Mouse (Mus musculus) layer of hippocampus, adult 11-12 months (tissue): ENCODE measurements around the gene Notch4.
A peak's percentile ranks its signal among the peaks of the same experiment; 100 is the strongest.

Source experiments
- DNase-seq: peaks from one replicate; pipeline ENCODE4 v3.0.0; 2022; ENCODE audit warnings: low spot score

Notch4 gene

DNA sequence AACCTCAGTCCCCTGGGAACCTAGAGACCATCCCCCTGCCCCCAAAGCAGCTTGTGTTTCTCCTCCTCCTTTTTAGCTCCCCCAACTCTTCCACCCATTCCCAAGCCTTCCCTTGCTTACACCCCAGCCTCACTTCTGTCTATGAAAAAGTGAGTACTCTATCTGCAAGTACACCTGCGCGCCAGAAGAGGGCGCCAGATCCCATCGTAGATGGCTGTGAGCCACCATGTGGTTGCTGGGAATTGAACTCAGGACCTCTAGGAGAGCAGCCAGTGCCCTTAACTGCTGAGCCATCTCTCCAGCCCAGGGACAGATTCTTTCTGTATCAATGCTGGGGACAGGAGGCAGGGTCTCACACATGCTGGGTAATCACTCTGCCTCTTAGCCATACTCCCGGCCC lies 7.8 kb downstream of the Notch4 start:
- DNase-seq = no peak

DNA sequence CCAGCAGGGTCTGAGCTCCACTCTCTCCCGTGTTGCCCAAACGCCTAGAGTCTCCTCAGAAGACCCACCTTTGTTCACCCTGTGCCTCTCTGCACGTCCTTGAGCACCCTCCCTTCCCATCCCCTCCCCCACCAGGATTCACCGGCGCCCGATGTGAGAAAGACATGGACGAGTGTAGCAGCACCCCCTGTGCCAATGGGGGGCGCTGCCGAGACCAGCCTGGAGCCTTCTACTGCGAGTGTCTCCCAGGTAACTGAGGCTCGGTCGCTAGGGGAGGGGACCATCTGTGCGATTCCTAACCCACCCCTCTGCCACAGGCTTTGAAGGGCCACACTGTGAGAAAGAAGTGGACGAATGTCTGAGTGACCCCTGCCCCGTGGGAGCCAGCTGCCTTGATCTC lies 8.3 kb downstream of the Notch4 start:
- no peak for DNase-seq

DNA sequence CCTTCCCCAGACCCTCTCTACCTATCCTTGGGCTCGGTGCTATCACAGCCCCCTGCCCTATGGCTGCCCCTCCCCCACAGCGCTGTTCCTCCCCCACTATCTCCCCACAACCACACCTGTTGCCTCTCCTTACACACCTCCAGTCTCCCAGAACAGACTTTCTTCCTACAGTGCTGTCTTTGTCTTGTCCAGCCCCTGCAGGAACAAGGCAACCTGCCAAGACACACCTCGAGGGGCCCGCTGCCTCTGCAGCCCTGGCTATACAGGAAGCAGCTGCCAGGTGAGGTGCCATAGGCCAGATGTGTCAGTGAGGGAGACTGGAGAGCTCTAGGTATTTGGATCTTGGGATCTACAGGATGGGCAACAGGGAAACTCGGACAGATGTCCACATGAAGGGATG lies 12.5 kb downstream of the Notch4 start:
- DNase-seq = no peak

DNA sequence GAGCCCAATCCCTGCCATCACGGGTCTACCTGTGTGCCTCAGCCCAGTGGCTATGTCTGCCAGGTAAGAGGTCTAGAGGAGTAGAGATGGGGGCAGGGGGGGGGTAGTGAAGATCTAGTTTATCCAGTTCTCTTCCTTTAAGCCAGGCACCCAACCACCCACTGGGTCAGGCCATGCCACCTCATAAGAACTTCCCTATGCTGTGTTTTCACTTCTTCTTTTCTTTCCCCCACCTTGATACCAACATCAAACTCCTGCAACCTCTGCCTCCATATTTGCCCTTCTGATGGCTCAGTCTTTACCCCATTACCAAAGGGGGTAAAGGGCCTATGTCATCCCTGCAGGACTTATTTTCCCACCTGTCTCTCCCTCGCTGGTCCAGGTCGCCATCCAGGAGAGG lies 14.0 kb downstream of the Notch4 start:
- no peak for DNase-seq

DNA sequence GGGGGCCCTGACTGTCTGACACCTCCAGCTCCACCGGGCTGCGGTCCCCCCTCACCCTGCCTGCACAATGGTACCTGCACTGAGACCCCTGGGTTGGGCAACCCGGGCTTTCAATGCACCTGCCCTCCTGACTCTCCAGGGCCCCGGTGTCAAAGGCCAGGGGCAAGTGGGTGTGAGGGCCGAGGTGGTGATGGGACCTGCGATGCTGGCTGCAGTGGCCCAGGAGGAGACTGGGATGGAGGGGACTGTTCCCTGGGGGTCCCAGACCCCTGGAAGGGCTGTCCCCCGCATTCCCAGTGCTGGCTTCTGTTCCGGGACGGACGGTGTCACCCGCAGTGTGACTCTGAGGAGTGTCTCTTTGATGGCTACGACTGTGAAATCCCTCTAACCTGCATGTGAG lies 18.5 kb downstream of the Notch4 start:
- no peak for DNase-seq

DNA sequence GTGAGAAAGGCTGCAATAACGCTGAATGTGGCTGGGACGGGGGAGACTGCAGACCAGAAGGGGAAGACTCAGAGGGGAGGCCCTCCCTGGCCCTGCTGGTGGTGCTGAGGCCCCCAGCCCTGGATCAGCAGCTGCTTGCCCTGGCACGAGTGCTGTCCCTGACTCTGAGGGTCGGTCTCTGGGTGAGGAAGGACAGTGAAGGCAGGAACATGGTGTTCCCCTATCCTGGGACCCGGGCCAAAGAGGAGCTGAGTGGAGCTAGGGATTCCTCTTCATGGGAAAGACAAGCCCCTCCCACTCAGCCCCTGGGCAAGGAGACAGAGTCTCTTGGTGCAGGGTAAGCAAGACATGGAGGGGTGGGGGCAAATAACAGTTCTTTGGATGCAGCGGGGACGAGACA lies 19.3 kb downstream of the Notch4 start:
- no peak for DNase-seq

DNA sequence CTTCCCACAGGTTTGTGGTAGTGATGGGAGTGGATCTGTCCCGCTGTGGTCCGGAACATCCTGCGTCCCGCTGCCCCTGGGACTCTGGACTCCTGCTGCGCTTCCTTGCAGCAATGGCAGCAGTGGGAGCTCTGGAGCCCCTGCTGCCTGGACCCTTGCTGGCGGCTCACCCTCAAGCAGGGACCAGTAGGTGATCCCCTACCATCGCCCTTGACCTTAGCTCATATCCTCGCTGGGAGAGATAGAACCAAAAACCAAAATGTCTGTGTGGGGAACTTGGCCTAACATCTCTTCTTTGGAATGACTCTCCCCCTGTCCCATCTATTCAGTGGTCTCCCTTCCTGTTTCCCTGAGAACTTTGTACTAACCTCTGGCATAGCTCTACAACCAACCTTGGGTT lies 19.8 kb downstream of the Notch4 start:
- DNase-seq = no peak

DNA sequence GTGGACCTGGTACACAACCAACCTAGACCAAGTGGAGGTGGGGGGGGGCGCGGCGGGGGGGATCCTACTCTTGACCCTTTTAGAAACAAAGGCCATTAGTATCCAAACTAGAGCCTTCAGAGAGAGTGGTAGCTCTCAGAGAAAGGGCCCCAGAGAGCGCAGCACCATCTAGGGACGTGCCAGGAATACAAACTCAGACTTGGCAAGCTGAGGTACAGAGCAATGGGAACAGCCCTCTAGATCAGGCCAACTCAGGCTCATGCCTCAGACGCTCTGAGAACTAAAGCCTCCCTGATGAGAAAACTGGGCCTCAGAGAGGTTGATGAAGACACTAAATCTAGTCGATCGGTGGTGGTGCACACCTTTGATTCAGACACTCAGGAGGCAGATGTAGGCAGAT lies 21.1 kb downstream of the Notch4 start:
- DNase-seq = peak; percentile 52

DNA sequence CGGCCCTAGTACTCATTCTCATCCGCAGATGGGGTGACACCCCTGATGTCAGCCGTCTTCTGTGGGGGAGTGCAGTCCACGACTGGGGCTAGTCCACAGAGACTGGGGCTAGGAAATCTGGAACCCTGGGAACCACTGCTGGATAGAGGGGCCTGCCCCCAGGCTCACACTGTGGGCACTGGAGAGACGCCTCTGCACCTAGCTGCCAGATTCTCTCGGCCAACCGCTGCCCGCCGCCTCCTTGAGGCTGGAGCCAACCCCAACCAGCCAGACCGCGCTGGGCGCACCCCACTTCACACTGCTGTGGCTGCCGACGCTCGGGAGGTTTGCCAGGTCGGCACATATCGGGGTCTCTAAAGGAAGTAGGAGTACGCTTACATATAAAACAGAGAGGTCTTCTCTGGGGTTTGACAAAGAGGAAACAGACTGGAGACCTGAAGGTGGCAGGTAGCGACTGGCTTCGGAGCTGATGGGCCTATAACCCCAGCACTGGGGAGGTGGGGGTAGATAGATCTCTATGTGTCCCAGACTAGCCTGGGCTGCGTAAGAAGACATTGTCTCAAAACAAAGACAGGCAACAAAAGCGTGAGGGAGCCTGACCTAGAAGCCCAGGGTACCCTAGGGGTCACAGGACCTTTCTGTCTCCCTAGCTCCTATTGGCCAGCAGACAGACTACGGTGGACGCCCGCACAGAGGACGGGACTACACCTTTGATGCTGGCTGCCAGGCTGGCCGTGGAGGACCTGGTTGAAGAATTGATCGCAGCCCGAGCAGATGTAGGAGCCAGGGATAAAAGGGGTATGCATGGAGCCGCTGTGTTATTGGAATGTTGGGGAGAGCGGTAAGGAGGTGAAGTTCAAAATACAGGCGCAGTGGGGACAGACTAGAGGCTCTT lies 22.1 kb downstream of the Notch4 start:
- DNase-seq = no peak

DNA sequence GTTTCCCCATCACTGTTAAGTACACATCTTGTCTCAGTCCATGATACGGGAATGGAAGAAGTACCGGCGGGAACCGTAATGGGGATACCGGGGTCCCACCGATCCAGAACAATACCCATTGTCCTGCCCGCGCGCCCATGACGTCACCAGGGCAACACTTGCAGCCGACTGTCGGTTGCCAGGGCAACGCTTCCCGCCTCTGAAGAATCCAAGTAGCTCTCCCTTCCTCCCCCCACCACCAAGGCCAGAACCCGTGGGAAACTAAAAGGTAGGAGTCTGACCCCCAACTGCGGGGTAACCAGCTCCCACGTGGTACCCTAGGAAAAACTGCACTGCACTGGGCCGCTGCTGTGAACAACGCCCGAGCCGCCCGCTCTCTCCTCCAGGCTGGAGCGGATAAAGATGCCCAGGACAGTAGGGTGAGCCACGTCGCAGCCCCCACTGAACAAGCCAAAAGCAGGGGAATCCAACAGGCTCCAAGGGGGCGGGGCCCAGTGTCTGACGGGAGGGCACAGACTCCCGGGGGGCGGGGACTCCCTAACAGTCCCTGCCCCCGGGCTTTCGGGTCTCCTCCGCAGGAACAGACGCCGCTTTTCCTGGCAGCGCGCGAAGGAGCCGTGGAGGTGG lies 22.8 kb downstream of the Notch4 start:
- peak; percentile 91 for DNase-seq

DNA sequence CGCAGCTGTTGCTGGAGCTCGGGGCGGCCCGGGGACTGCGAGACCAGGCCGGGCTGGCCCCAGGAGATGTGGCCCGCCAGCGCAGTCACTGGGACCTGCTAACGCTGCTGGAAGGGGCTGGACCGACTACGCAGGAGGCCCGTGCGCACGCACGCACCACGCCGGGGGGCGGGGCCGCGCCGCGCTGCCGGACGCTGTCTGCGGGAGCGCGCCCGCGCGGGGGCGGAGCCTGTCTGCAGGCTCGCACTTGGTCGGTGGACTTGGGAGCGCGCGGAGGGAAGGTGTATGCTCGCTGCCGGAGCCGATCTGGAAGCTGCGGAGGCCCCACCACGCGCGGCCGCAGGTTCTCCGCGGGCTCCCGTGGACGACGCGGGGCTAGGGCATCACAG lies 23.3 kb downstream of the Notch4 start:
- peak; percentile 98 for DNase-seq

DNA sequence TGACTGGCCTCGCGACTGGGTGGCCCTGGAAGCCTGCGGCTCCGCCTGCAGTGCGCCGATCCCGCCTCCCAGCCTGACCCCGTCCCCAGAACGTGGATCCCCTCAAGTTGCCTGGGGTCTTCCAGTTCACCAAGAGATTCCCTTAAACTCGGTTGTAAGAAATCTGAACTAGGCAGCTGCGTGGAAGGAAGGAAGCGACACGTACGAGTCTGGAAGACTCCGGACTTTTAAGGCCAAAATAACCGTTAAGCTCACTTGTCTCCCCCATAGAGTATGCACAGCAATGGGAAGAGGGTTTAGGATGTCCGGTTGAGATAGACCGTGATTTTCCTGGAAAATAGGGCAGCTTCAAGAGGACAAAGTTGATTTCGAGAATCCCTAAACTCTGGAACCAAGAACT lies 23.7 kb downstream of the Notch4 start:
- DNase-seq = no peak

DNA sequence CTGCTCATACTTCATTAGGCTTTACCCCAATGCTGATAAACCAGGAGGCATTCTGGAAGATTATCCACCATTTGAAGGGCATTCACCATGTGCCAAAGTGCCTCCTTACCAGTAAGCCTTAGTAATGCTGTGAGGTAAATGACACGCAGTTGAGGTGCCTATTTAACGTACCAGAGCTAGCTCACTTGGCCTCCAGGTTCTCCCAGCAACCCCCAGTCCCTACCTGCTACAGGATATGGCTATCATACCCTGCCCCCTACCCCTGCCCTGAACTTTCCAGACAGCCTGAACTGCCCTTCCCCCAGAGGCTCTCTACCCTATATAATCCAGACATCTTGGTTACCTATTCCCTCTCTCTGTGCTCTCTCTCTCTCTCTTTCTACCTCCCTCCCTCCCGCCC lies 24.7 kb downstream of the Notch4 start:
- DNase-seq = no peak

DNA sequence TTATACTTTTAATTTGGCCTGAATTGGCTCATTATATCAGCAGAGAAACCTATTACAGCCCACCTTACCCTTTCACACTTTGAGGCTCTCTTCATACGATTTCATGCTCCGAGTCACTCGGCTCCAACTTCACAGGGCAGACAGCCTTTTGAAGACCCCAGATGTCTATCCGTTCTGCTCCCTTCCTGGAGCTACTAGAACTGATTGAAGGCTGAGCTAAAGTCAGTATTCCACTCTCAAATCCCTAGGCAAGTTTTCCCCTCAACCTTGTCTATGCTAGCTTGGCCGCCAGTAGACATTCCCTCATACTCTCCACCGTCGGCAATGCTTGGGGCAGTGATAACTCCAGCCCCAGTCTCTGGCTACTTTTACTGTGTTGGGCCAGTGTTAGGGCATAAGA lies 25.1 kb downstream of the Notch4 start:
- no peak for DNase-seq

DNA sequence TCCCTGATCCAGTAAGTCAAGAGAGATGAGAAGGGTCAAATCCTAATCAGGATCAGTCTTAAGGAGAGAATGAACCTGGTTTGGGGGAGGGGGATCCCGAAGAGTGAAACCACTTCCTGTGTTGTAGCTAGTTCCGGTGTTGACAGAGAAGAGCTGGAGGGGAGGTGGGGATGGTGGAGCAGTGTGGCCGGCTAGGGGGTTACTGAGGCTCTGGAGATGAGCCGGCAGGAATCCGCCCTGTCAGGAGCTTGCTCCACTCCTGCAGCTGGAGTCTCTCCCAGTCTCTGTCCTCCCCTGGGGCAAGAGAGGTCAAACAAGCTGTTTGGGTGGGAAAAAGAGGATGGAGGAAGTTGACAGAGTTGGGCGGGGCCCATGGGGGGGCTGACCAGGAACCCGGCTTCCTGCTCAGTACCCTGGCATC lies 25.6 kb downstream of the Notch4 start, which contains the start of gene Gpsm3:
Gene Gpsm3 (plus strand): TSS at position 126 of the 421 bp plus-strand sequence.
- DNase-seq = no peak

DNA sequence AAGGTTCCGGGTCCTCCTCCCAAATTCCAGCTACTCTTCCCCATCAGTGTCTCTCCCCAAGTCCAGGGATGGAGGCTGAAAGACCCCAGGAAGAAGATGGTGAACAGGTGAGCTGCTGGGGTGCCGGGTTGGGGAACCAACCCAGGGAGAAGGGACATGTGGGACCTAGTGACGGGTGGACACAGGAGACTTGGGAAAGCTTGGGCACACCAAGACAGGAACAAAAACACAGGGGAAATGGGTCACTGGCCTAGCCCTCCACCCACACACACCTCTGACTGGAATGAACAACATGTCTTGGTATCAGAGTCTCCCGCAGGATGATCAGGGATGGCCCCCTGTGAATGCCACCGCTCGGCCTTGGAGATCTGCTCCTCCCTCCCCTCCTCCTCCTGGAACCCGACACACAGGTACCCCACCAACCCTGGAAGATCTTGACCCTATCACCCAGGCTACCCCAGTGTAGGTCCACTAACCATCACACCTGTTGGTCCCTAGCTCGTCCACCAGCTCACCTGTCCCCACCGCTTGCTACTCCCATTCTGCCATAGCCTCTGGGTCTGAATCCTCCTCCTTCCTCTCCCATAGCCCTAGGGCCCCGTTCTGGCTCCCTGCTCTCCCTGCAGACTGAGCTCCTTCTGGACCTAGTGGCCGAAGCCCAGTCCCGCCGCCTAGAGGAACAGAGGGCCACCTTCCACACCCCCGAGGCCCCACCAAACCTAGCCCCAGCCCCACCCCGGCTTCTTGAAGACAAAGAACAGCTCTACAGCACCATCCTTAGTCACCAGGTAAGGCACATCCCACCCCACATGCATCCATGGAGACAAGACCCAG lies 26.3 kb downstream of the Notch4 start:
- DNase-seq = no peak

DNA sequence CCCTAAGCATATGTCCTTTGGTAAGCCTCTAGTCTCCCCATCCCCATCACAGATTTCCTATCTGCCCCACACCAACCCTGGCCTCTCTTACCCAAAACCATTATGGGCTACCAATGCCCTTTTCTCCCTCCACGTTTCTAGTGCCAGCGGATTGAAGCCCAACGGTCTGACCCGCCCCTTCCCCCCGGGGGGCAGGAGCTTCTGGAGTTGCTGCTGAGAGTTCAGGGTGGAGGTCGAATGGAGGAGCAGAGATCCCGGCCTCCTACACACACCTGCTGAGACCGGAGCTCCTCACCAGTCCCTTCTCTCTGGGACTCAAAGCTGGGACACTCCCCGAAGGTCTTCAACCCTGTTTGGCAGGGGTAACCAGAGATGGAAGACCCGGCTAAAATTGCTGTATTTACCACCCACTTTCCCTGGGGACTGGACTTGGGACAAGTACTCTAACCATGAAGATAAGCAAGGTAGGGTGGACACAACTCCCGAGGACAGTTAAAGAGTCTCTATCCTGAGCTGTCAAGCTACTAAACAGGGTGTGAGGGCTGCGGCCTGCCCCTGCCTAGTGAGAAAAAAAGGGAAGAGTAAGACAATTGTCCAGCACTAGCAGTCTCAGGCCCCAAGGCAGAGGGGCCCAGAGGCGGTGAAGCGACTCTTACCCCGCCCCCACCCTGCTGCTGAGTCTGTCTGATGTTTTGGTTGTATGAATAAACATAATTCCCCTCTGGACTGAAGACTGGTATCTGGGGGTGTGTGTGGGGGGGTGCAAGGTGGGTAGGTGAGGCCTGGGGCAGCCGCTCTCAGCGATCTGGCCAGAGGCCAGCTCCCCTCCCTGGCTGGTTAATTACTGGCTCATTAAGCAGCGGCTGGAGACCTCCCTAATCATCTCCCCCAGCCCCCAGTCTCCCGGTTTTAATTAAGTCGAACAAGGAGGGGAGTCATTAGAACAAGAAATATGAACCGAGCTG lies 27.2 kb downstream of the Notch4 start, which contains the start of gene Pbx2:
Gene Pbx2 (plus strand): TSS at position 238 of the 965 bp plus-strand sequence.
- peak; percentile 23 for DNase-seq

DNA sequence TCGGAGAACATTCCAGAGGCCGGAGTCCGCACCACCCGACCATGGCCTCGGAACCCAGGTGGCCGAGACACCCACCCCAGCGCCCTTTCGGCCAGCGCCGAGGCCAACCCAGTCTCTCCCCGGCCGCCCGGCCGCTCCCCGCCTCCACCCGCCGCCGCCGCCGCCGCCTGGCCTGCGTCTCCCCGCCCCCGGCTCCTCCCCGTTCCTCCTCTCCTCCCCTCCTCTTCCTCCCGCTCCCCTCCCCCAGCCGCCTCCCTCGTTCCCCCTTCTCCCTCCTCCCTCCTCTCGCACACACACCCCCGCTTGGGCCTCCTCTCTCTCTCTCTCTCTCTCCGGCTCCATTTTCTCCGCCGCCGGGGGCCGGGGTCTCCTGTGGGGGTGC lies 27.9 kb downstream of the Notch4 start:
- DNase-seq = peak; percentile 85

DNA sequence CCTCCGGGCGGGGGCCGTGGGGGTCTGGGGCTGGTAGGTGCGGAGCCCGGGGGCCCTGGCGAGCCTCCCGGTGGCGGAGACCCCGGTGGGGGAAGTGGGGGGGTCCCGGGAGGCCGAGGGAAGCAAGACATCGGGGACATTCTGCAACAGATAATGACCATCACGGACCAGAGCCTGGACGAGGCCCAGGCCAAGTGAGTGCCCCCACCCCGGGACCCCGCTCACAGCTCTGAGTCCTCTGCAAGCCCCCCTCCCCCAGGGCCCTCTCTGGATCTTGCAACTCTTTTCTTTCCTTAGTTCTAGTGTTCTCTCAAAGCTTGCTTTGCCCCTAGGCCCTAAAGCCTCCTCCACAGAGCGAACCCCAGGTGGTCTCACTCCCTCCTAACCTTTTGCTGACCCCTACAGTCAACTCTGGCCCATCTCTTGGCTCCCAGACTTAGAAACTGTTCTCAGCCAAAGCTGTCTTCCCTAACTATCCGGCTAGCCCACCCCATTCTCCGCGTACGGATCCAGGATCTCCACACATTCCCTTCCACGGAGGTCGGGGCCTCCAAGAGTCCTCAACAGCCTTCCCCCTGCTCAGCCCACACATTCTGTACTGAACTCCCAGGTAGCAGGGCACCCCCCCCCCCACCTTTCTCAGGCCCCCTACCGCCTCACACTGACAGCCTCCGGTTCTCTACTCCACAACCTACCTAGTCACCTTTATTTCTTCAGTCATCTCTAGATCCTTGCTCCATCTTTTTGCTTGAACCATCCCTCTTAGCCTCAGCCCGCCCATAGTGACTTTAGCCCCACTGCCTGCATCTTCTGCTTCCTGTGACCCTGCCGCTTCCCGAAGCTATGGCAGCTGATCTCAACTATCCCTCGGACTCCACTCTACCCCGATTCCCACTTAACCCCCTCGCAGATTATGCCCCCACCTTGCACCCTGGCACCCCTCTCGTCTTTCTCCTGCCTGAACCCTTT lies 28.8 kb downstream of the Notch4 start:
- no peak for DNase-seq
